Mouse (Mus musculus) hindbrain, embryonic 14.5 days (tissue): Measurements from ENCODE around the gene Kiss1r. TPM values are rescaled to one million over a fixed set of nuclear protein-coding genes. Genes with fewer than 3 reads are reported as not detected.
A peak's percentile ranks its signal among the peaks of the same experiment; 100 is the strongest.
"Not testable (repeated sequence)": the region's sequence is repeated elsewhere in the genome, so short reads cannot be mapped to it uniquely, and the experiment has no call there.

Experiments
- ATAC-seq: fragments of 200-750 bp; cut with Nextera tagmentation; 2 replicates; pipeline ENCODE4 v1.8.0; 2017; ENCODE audit warnings: moderate number of reproducible peaks, mild to moderate bottlenecking, moderate TSS enrichment, moderate library complexity; ENCODE audit not compliant: low FRiP score
- DNase-seq: peaks from one replicate; pipeline ENCODE4 v3.0.0-alpha.2; 2015; ENCODE audit warnings: low spot score
- H3K27ac ChIP-seq: fragments of 300-500 bp; sonication (generic); 2 replicates; pipeline ENCODE4 v1.5.1; 2014; ENCODE audit warnings: mild to moderate bottlenecking, moderate library complexity
- H3K27me3 ChIP-seq: fragments of 300-500 bp; sonication (generic); 2 replicates; pipeline ENCODE4 v1.6.1; 2014; ENCODE audit warnings: mild to moderate bottlenecking, low read length, mixed read lengths; ENCODE audit not compliant: control insufficient read depth, insufficient read depth
- H3K36me3 ChIP-seq: fragments of 300-500 bp; sonication (generic); replicated peaks from 2 replicates; pipeline ENCODE4 v1.6.1; 2014; ENCODE audit not compliant: control insufficient read depth, insufficient read depth
- H3K4me1 ChIP-seq: fragments of 300-500 bp; sonication (generic); replicated peaks from 2 replicates; pipeline ENCODE4 v1.6.1; 2014; ENCODE audit warnings: antibody characterized with exemption, low read length, mixed read lengths; ENCODE audit not compliant: control insufficient read depth, insufficient read depth
- H3K4me2 ChIP-seq: fragments of 300-500 bp; sonication (generic); replicated peaks from 2 replicates; pipeline ENCODE4 v1.6.1; 2014; ENCODE audit warnings: mild to moderate bottlenecking, moderate library complexity
- H3K4me3 ChIP-seq: fragments of 300-500 bp; sonication (generic); replicated peaks from 2 replicates; pipeline ENCODE4 v1.5.1; 2014; ENCODE audit warnings: mild to moderate bottlenecking, low read length
- H3K9ac ChIP-seq: fragments of 300-500 bp; sonication (generic); 2 replicates; pipeline ENCODE4 v1.6.1; 2014
- H3K9me3 ChIP-seq: fragments of 300-500 bp; sonication (generic); 2 replicates; pipeline ENCODE4 v1.6.1; 2016; ENCODE audit warnings: low read length; ENCODE audit not compliant: control insufficient read depth
- WGBS: fragments of 180-500 bp; shearing (Covaris S2); extraction: QIAGEN DNeasy Blood & Tissue Kit; methylation state at CpG from one replicate; pipeline ENCODE4 v1.1.7; 2014; 5-methylcytosine and 5-hydroxymethylcytosine counted together
- polyA plus RNA-seq: library from polyadenylated mRNA; unstranded; fragments of >200 nt; fragmentation: Nextera tagmentation; extraction: Ambion mirVana; gene quantifications from 2 replicates; pipeline ENCODE4 v1.2.1, GENCODE M21; 2014

The Kiss1r gene
- polyA plus RNA-seq, 1 experiment from 2014 or later: 2.6 TPM

DNA sequence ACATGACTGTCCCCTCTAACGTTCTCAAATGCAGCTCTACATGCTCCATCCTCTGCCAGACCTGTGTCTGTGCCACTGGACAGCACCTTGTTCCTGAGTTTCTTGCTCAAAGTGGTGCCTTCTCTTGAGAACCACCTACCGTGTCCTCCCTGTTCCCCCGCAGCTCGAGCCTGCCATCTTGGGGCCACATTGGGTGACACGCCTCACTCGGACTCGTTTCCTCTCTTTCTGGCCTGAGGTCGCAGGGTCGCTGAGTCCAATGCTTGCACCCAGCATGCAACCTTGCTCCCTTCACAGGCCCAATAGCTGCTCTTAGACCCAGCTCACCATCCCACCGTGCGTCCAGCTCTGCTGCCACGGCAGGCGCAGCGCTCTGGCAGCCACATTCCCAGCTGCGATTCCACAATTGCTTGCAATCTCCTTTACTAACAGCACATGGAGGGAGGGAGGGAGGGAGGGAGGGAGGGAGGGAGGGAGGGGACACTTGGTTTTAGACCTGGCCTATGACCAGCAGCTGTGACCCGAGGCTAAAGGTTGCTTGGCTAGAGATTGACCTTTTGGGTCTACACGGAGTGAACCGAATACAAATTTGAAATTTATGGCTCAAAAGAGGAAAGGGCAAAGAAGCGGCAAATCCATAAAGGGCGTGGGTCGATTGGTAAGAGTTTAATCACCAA, 41.5 kb downstream of the Kiss1r start:
- Histone ChIP-seq H3K9ac (no peak overlapping the region), H3K4me3 (no peak overlapping the region), H3K4me2 (no peak overlapping the region), H3K27me3 (no peaks in the 10 kb centered on the region), H3K27ac (no peak overlapping the region), H3K36me3 (peaks cover 26% of the 10 kb centered on the region), H3K4me1 (peaks cover 10% of the 10 kb centered on the region), H3K9me3 (no peaks in the 10 kb centered on the region)
- DNase-seq: peak; percentile 61
- WGBS: 10% methylated on average over 21 of the region's 21 CpGs
- no peak for ATAC-seq

- not testable (repeated sequence) for H3K9ac ChIP-seq, H3K27ac ChIP-seq, DNase-seq, ATAC-seq, H3K27me3 ChIP-seq, H3K4me3 ChIP-seq, H3K9me3 ChIP-seq, H3K4me1 ChIP-seq
- Histone ChIP-seq H3K4me2 (0 out of 2 replicates have a peak overlapping the region, but pooled peaks have one; percentile 88), H3K36me3 (peaks cover 31% of the 10 kb centered on the region)
- 34% methylated on average over 10 of the region's 10 CpGs for WGBS
These were observed 42.6 kb downstream of the Kiss1r start for GRCm38 (mm10) chr10:79959412-79959811.

DNA sequence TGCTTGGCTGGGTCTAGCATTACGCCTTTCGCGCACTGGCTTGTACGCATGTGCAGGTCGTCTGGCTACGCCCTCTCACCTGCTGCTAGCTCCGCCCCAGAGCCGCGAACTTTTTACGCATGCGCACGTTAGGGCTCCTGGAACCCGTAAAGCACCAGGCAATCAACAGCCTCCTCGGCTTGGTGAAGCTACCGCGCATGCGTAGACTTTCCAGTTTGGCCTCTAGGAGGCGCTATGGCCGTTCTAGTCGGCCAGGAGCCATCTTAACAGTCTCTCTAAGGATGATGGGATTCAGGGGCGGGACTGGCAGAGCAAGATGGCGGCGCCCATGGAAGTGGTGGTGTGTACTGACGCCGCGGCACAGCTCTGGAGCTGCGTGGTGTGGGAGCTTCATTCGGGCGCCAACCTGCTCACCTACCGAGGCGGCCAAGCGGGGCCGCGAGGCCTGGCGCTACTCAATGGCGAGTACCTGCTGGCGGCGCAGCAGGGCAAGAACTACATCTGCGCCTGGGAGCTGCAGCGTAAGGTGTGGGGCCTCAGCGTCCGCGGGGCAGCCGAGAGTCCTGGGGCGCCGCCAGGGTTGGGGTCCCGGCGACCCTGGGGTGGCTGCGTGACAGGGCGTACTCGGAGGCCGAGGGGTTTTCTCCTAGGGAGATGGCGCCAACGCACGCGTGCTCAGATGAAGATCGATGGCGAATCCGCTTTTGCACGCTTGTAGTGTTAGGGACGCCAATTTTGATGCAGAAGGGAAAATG, 43.3 kb downstream of the Kiss1r start, which contains the start of gene Wdr18:
Wdr18 (plus strand) TSS at position 306 of the 755 bp plus-strand sequence.
- ATAC-seq: peak; percentile 96
- under 1% methylated on average over 61 of the region's 61 CpGs for WGBS
- peak within 1 kb of the TSS; percentile 96 for H3K4me3 ChIP-seq
- H3K27ac ChIP-seq: peak within 1 kb of the TSS; percentile 69; the same call in 1 of the 2 replicates
- H3K9me3 ChIP-seq: no peaks in the 10 kb centered on the region
- H3K4me1 ChIP-seq: peaks cover 10% of the 10 kb centered on the region
- H3K4me2 ChIP-seq: peak within 1 kb of the TSS; percentile 88
- H3K27me3 ChIP-seq: no peaks in the 10 kb centered on the region
- peak; percentile 100 for DNase-seq
- H3K9ac ChIP-seq: peak within 1 kb of the TSS; percentile 83
- H3K36me3 ChIP-seq: peaks cover 37% of the 10 kb centered on the region

DNA sequence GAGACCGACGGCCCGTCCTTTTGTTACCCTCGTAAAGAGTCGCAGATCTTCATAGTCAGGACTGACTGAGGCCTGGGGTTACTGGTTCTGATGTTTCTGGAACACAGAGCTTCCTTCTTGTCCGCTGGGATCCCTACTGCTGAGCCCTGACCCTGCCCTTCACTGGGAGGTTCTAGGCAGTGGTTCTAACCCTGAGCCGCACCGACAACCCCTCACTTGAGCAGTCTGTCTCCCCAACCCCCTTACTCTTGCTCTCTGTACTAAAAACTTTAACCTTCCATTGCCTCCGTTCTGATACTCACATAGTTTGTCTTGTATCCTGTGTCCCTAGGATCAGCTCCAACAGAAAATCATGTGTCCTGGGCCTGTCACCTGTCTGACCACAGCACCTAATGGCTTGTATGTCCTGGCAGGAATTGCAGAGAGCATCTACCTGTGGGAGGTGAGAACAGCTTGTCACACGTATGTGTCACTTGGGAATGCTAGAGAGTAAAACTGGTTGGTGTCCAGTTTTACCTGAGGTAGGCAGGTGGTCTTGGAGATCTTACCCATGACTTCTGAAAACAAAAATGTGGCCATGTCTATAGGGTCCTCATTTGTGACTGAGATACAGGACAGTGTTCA, 44.0 kb downstream of the Kiss1r start:
- no peaks in the 10 kb centered on the region for H3K27me3 ChIP-seq
- WGBS: 22% methylated on average over 10 of the region's 10 CpGs
- no peak for ATAC-seq
- peaks cover 45% of the 10 kb centered on the region for H3K36me3 ChIP-seq
- no peak overlapping the region for H3K27ac ChIP-seq
- DNase-seq: no peak
- peak overlapping the region; percentile 96 for H3K4me3 ChIP-seq
- H3K4me2 ChIP-seq: peak overlapping the region; percentile 88
- peaks cover 10% of the 10 kb centered on the region for H3K4me1 ChIP-seq
- H3K9ac ChIP-seq: peak overlapping the region; percentile 83
- no peaks in the 10 kb centered on the region for H3K9me3 ChIP-seq

DNA sequence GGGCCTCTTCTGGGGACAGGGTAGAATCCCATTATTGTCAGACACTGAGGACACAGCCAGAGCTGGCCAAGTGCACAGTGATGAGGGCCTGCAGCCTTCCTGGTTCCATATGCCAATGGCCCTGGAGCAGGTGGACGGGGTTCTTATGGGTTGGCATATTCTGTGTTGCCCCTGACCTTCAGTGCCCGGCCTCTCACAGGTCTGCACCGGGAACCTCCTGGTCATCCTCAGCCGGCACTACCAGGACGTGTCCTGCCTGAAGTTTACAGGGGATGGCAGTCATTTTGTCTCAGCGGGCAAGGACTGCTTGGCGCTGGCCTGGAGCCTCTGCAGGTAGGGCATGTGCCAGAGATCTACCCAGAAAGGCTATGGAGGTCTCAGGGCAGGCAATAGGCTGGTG, 48.0 kb downstream of the Kiss1r start:
- Histone ChIP-seq H3K36me3 (peaks cover 68% of the 10 kb centered on the region), H3K9ac (no peak overlapping the region), H3K9me3 (no peaks in the 10 kb centered on the region), H3K4me1 (peaks cover 10% of the 10 kb centered on the region), H3K4me2 (no peak overlapping the region), H3K4me3 (no peak overlapping the region), H3K27ac (no peak overlapping the region), H3K27me3 (peaks cover 7% of the 10 kb centered on the region)
- WGBS: 95% methylated on average over 7 of the region's 7 CpGs
- no peak for DNase-seq
- no peak for ATAC-seq

DNA sequence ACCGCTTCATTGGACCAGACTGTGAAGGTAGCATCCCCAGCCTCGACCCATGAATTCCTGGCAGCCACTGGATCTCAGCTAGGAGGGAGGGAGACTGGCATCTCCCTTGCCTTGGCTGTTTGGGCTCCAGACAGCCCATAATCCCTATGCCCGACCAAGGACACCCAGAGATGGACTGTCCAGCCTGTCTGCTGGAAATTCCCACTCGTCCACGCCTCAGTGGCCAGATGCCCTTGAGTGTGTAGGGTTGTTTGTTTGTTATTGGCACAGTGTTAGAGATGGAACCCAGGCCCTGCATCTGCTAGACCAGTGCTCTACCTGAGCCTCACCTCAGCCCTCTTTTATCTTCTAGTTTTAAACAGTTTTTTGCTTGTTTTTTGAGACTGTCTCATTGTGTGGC, 48.6 kb downstream of the Kiss1r start:
- DNase-seq: no peak
- Histone ChIP-seq H3K36me3 (peaks cover 68% of the 10 kb centered on the region), H3K27me3 (peaks cover 11% of the 10 kb centered on the region), H3K4me2 (no peak overlapping the region), H3K9me3 (no peaks in the 10 kb centered on the region), H3K27ac (no peak overlapping the region), H3K4me1 (peaks cover 10% of the 10 kb centered on the region), H3K9ac (no peak overlapping the region), H3K4me3 (no peak overlapping the region)
- WGBS: 96% methylated on average over 5 of the region's 5 CpGs
- no peak for ATAC-seq

GRCm38 (mm10) chr10:79966886-79967400, 50.2 kb downstream of the Kiss1r start:
- peaks cover 27% of the 10 kb centered on the region for H3K27me3 ChIP-seq
- H3K4me2 ChIP-seq: no peak overlapping the region
- H3K27ac ChIP-seq: no peak overlapping the region
- no peak overlapping the region for H3K9ac ChIP-seq
- H3K9me3 ChIP-seq: no peaks in the 10 kb centered on the region
- DNase-seq (no peak), ATAC-seq (no peak)
- H3K4me1 ChIP-seq: peaks cover 6% of the 10 kb centered on the region; the same call in 1 of the 2 replicates
- H3K4me3 ChIP-seq: no peak overlapping the region
- WGBS: 85% methylated on average over 5 of the region's 5 CpGs
- peaks cover 61% of the 10 kb centered on the region for H3K36me3 ChIP-seq

GRCm38 (mm10) chr10:79968181-79968580, 51.4 kb downstream of the Kiss1r start:
- Histone ChIP-seq H3K27me3 (peaks cover 39% of the 10 kb centered on the region), H3K9ac (no peak overlapping the region), H3K4me3 (no peak overlapping the region), H3K27ac (no peak overlapping the region), H3K4me2 (no peak overlapping the region), H3K4me1 (peaks cover 6% of the 10 kb centered on the region; the same call in 1 of the 2 replicates), H3K36me3 (peaks cover 49% of the 10 kb centered on the region), H3K9me3 (no peaks in the 10 kb centered on the region)
- WGBS: 91% methylated on average over 1 of the region's 1 CpGs
- no peak for DNase-seq
- ATAC-seq: no peak

GRCm38 (mm10) chr10:79969124-79969568, 52.4 kb downstream of the Kiss1r start:
- ATAC-seq (no peak), DNase-seq (no peak)
- WGBS: 19% methylated on average over 3 of the region's 3 CpGs

More at GRCm38 (mm10) chr10:79969124-79969568, 52.4 kb downstream of the Kiss1r start:
- Histone ChIP-seq H3K9me3 (no peaks in the 10 kb centered on the region), H3K4me1 (peaks cover 6% of the 10 kb centered on the region; the same call in 1 of the 2 replicates), H3K27me3 (peaks cover 41% of the 10 kb centered on the region), H3K4me3 (no peak overlapping the region), H3K9ac (no peak overlapping the region), H3K4me2 (no peak overlapping the region), H3K36me3 (peaks cover 43% of the 10 kb centered on the region), H3K27ac (no peak overlapping the region)
